Mouse (Mus musculus) liver, embryonic 12.5 days (tissue): Measurements from ENCODE around the gene Prrt1. TPM values are rescaled to one million over a fixed set of nuclear protein-coding genes. Genes with fewer than 3 reads are reported as not detected.

Experiments
- ATAC-seq: fragments of 200-750 bp; cut with Nextera tagmentation; 2 replicates; pipeline ENCODE4 v1.8.0; 2017; ENCODE audit warnings: moderate number of reproducible peaks, mild to moderate bottlenecking, moderate library complexity
- H3K27ac ChIP-seq: fragments of 300-500 bp; sonication (generic); 2 replicates; pipeline ENCODE4 v1.5.1; 2016; ENCODE audit warnings: mild to moderate bottlenecking
- H3K27me3 ChIP-seq: fragments of 300-500 bp; sonication (generic); replicated peaks from 2 replicates; pipeline ENCODE4 v1.6.1; 2016; ENCODE audit warnings: mild to moderate bottlenecking, moderate library complexity
- H3K36me3 ChIP-seq: fragments of 300-500 bp; sonication (generic); 2 replicates; pipeline ENCODE4 v1.6.1; 2016; ENCODE audit warnings: mild to moderate bottlenecking, moderate library complexity
- H3K4me1 ChIP-seq: fragments of 300-500 bp; sonication (generic); 2 replicates; pipeline ENCODE4 v1.6.1; 2016
- H3K4me2 ChIP-seq: fragments of 300-500 bp; sonication (generic); 2 replicates; pipeline ENCODE4 v1.6.1; 2016; ENCODE audit warnings: mild to moderate bottlenecking, moderate library complexity
- H3K4me3 ChIP-seq: fragments of 300-500 bp; sonication (generic); 2 replicates; pipeline ENCODE4 v1.5.1; 2016; ENCODE audit warnings: mild to moderate bottlenecking, moderate library complexity
- H3K9ac ChIP-seq: fragments of 300-500 bp; sonication (generic); 2 replicates; pipeline ENCODE4 v1.6.1; 2016; ENCODE audit warnings: mild to moderate bottlenecking, moderate library complexity
- H3K9me3 ChIP-seq: fragments of 300-500 bp; sonication (generic); replicated peaks from 2 replicates; pipeline ENCODE4 v1.6.1; 2016; ENCODE audit warnings: mild to moderate bottlenecking, moderate library complexity
- WGBS: fragments of 180-500 bp; shearing (Covaris S2); methylation state at CpG from one replicate; pipeline ENCODE4 v1.1.7; 2016; ENCODE audit not compliant: insufficient replicate concordance; 5-methylcytosine and 5-hydroxymethylcytosine counted together
- polyA plus RNA-seq: library from polyadenylated mRNA; unstranded; fragments of >200 nt; fragmentation: Nextera tagmentation; extraction: Ambion mirVana; gene quantifications from 2 replicates; pipeline ENCODE4 v1.2.1, GENCODE M21; 2016

Gene Prrt1
- polyA plus RNA-seq, 1 experiment from 2014 or later, result not detected

DNA sequence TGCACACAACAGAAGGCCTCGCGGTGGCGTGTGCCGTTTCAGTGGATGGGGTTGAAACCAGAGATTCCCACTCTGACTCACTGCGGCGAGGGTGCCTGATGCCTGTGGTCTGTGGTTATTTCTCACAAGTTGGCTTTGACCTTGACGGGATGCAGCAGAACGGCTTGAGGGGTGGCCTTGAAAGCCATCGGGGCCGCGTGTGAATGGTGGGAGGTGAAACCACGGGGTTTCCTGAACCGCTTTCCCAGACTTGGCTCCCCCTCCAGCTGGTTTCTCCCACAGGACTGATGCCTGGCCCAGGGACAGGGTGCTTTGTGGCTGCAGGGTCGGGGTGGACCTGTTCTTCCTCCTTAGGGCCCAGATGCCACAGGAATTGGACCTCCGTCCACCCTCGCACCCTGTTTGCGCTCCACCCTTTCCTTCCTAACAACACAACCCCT lies 51.8 kb downstream of the Prrt1 start:
- H3K9ac ChIP-seq, result no peak overlapping the region
- 0 out of 2 replicates have a peak, but pooled peaks cover 12% of the 10 kb centered on the region for H3K4me1 ChIP-seq
- H3K36me3 ChIP-seq, result no peaks in the 10 kb centered on the region
- no peak overlapping the region for H3K27ac ChIP-seq
- WGBS, result 25% methylated on average over 17 of the region's 17 CpGs
- H3K27me3 ChIP-seq, result peaks cover 88% of the 10 kb centered on the region
- no peak overlapping the region for H3K4me2 ChIP-seq
- H3K9me3 ChIP-seq, result no peaks in the 10 kb centered on the region
- ATAC-seq, result no peak
- H3K4me3 ChIP-seq, result no peak overlapping the region

DNA sequence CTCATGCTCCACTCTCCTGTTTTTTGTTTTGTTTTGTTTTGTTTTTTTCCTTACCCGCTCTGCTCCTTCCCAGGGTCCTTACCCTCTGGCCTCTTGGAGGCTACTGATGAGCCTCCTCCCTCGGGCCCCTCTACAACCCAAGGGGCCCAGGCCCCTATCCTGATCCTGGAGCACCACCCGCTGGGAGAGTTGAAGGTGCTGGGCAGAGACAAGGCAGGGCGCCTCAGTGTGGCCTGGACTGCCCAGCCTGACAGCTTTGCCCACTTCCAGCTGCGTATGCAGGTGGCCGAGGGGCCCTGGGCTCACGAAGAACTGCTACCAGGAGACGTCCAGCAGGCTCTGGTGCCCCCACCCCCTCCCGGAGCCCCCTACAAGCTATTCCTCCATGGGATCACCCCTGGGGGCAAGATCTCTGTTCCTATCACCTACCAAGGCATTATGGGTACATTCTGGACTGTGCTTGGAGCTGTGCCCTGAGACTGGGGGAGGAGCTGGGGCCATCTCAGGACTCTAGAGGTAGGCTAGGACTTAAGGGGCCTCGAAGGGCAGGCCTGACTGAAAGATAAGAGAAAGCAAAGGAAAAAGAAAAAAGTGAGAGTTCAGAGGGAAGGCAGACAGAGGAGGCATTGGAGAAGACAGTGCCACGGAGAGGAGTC lies 52.7 kb downstream of the Prrt1 start:
- Histone ChIP-seq H3K27me3 (peaks cover 80% of the 10 kb centered on the region), H3K36me3 (no peaks in the 10 kb centered on the region), H3K4me2 (no peak overlapping the region), H3K27ac (no peak overlapping the region), H3K9ac (no peak overlapping the region), H3K4me1 (0 out of 2 replicates have a peak, but pooled peaks cover 12% of the 10 kb centered on the region), H3K4me3 (no peak overlapping the region), H3K9me3 (no peaks in the 10 kb centered on the region)
- 54% methylated on average over 11 of the region's 11 CpGs for WGBS
- no peak for ATAC-seq

Other genes starting within 250 kb of the Prrt1 start
- 0.18 and 0.31 TPM in 2 replicates for gene BC051142, start 230.7 kb upstream of the Prrt1 start, polyA plus RNA-seq
- gene Btnl4, start 152.2 kb upstream of the Prrt1 start, polyA plus RNA-seq, result not detected in 2 replicates
- not detected in 2 replicates for gene Btnl6, start 112.2 kb upstream of the Prrt1 start, polyA plus RNA-seq
- gene Notch4, start 65.3 kb upstream of the Prrt1 start, polyA plus RNA-seq, result 1.7 and 2.0 TPM in 2 replicates
- 10.7 and 11.0 TPM in 2 replicates for gene Gpsm3, start 39.7 kb upstream of the Prrt1 start, polyA plus RNA-seq
- gene Pbx2, start 38.3 kb upstream of the Prrt1 start, polyA plus RNA-seq, result 6.9 and 8.3 TPM in 2 replicates
- gene Ager, start 31.7 kb upstream of the Prrt1 start, polyA plus RNA-seq, result 1.3 and 1.5 TPM in 2 replicates
- 94.8 and 101 TPM in 2 replicates for gene Rnf5, start 25.8 kb upstream of the Prrt1 start, polyA plus RNA-seq
- gene Agpat1, start 25.3 kb upstream of the Prrt1 start, polyA plus RNA-seq, result 31.2 and 31.7 TPM in 2 replicates
- gene Egfl8, start 13.6 kb upstream of the Prrt1 start, polyA plus RNA-seq, result 0.45 and 0.50 TPM in 2 replicates
- gene Ppt2, start 1.0 kb upstream of the Prrt1 start, polyA plus RNA-seq, result 13.7 and 13.9 TPM in 2 replicates
- gene Fkbpl, start 15.2 kb downstream of the Prrt1 start, polyA plus RNA-seq, result 6.7 and 7.1 TPM in 2 replicates
- 37.0 and 37.3 TPM in 2 replicates for gene Atf6b, start 17.6 kb downstream of the Prrt1 start, polyA plus RNA-seq
- gene Tnxb, start 41.0 kb downstream of the Prrt1 start, polyA plus RNA-seq, result 0.04 and 0.05 TPM in 2 replicates
- 0.42 and 0.61 TPM in 2 replicates for gene C4b, start 114.3 kb downstream of the Prrt1 start, polyA plus RNA-seq
- gene Cyp21a1, start 175.0 kb downstream of the Prrt1 start, polyA plus RNA-seq, result not detected in 2 replicates
- 18.0 and 18.6 TPM in 2 replicates for gene Stk19, start 207.4 kb downstream of the Prrt1 start, polyA plus RNA-seq
- 37.0 and 38.8 TPM in 2 replicates for gene Dxo, start 207.5 kb downstream of the Prrt1 start, polyA plus RNA-seq
- gene Skiv2l, start 220.7 kb downstream of the Prrt1 start, polyA plus RNA-seq, result 34.0 and 39.5 TPM in 2 replicates
- gene Nelfe, start 220.9 kb downstream of the Prrt1 start, polyA plus RNA-seq, result 69.3 and 72.0 TPM in 2 replicates
- gene Cfb, start 233.0 kb downstream of the Prrt1 start, polyA plus RNA-seq, result 83.5 and 85.0 TPM in 2 replicates
- gene Zbtb12, start 249.9 kb downstream of the Prrt1 start, polyA plus RNA-seq, result 1.8 and 1.9 TPM in 2 replicates